ENCODE assay signal across 13 mouse cellular contexts in genomic region chr7:100840906-100841305, GRCm38 (mm10).
"Had no signal": no experiment of that assay in that cellular context is flagged by ENCODE, and none has a peak within 500 bp of the region (broad histone marks: within the 10 kb centered on the region; RNA-seq: fewer than 3 reads in every experiment).

No protein-coding gene starts in this region.

- H3K4me1 ChIP-seq: midbrain, embryonic 15.5 days had no signal

- H3K27me3 ChIP-seq: intestine, embryonic 15.5 days; limb, embryonic 13.5 days; midbrain, embryonic 15.5 days; neural tube, embryonic 13.5 days; stomach, embryonic 15.5 days had no signal

- H3K36me3 ChIP-seq: intestine, embryonic 15.5 days had no signal

- DNase-seq: kidney, adult 18-20 months; kidney, postnatal 14 days; layer of hippocampus, adult 9-11 months; layer of hippocampus, postnatal 36 days; left cerebral cortex, postnatal 4 days; lung, adult 18-20 months; right cerebral cortex, postnatal 14 days; thymus, postnatal 4 days had no signal

- H3K9me3 ChIP-seq: intestine, embryonic 15.5 days; limb, embryonic 13.5 days; midbrain, embryonic 15.5 days; neural tube, embryonic 13.5 days; stomach, embryonic 15.5 days had no signal

- ATAC-seq: intestine, embryonic 15.5 days; midbrain, embryonic 15.5 days had no signal

- H3K4me3 ChIP-seq: intestine, embryonic 15.5 days; limb, embryonic 13.5 days; midbrain, embryonic 15.5 days; neural tube, embryonic 13.5 days; stomach, embryonic 15.5 days had no signal

- H3K27ac ChIP-seq: intestine, embryonic 15.5 days; limb, embryonic 13.5 days; midbrain, embryonic 15.5 days; neural tube, embryonic 13.5 days; stomach, embryonic 15.5 days had no signal

- H3K4me2 ChIP-seq: intestine, embryonic 15.5 days; limb, embryonic 13.5 days; midbrain, embryonic 15.5 days; neural tube, embryonic 13.5 days; stomach, embryonic 15.5 days had no signal

- H3K9ac ChIP-seq: intestine, embryonic 15.5 days; limb, embryonic 13.5 days; midbrain, embryonic 15.5 days; neural tube, embryonic 13.5 days; stomach, embryonic 15.5 days had no signal
